Mouse (Mus musculus) urinary bladder, postnatal 36 days (tissue): Measurements from ENCODE around the gene Xpnpep2.

Source experiments
- DNase-seq, 2 experiments: peaks; one replicate each; pipeline ENCODE4 v3.0.0; 2022; ENCODE audit warnings: low spot score in 2 of 2, mixed read lengths in 1 of 2

The Xpnpep2 gene

DNA sequence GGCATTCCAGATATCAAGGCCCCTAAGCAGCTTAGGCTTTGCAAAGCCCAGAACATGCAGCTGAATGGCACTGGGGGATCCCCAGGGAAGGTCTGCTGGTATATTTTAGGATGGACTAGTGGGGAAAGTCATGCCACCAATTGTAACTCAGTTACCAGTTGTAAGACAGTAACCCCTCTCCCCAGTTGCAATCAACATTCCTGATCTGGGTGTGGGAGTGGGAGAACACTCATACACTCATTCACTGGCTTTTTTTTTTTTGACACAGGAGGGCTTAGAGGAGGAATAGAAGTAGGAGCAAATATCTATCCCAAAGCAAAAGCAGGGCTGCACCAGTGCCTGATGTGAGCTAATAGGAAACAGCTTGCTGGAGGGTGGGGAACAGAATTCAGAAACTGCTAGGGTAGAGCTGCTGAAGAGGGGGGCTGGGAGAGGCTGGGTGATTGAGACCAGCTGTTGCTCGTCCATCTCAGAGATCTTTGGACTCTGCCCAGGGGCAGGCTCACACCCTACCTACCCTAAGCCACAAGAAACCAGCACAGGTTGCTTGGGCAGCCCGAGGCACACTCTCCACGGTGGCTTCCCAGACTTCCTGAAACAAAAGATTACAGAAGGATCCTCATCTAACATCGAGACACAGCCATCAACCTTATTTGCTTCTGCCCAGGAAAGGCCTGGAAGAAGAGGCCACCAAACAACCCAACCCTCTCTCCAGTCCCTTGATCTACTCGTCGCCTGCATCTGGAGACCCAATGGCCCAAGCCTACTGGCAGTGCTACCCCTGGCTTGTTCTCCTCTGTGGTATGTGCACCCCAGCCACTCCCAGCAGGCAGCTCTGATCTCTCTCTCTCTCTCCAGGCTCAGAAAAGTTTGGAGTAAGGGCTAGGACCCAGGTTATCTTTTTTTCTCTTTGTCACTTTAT, at the start of gene Xpnpep2:
Xpnpep2 (plus strand) TSS at position 332 of the 922 bp plus-strand sequence.
- no peak for DNase-seq

DNA sequence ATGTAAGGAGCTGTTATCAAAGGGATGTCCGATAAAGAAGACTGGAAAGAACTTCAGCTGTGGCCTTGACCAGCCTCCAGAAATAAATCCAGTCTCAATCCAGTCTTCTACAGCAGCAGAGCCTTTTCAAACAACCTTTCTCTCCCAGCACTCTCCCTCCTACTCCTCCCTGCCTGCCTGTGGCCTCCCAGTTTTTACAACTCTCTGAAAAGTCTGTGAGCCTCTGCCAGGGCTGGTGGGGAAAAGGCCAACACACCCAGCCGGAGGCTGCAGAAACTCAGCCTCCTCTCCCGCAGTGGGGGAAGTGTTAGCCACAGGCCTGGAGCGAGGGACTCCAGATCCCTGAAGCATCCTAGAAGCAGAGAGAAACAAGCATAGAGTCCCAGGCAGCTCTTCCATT, 46.0 kb upstream of the Xpnpep2 start:
- peak in 1 of 2 experiments; percentile 3 for DNase-seq

DNA sequence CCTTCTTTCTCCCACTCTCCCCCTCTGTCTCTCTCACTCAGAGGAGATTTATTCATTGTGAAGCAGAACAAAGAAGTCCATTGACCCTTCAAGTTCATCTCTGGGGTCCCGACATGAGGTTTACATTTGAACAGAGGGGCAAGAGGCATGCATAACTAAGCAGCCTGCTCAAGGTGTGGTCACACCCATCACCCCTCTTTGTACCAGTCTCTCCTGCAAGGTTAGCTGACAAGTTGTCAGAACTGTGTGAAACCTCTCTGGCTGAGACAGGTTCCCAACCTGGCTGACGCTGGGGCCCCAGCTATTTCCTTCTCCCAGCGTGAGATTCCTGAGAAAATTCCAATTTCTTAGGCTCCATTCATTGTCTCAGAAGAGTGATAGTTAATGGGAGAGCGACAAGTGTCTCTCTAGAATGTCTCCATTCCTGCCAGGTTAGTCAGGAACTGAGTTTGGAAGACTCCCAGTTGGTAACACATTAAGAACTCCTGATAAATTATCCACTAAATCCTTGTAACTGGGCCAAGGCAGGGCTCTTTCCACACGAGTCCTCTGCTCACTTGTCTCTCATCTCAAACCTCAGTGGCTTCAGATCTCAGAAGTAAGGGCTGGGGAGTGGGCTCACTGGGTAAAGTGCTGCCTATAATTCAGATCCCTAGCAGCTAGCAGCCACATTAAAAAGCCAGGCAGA, 44.2 kb upstream of the Xpnpep2 start:
- DNase-seq = no peak

DNA sequence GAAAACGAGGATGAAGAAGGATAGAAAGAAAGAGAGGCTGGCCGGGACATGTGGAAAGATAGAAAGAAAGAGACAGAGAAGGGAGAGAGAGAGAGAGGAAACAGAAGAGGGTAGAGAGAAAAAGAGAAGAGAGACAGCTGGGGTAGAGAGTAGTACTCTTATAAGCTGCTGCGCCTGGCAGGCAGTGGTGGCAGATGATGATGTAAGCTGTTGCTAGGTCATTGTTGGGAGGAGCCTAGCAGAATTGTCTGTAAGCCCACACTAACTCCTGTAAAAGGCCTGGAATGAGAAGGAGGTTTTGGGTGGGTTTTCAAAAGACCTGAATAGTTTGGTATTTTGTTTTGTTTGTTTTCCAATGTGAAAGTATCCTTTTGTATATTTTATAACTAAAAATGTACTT, 41.6 kb upstream of the Xpnpep2 start:
- DNase-seq = no peak

DNA sequence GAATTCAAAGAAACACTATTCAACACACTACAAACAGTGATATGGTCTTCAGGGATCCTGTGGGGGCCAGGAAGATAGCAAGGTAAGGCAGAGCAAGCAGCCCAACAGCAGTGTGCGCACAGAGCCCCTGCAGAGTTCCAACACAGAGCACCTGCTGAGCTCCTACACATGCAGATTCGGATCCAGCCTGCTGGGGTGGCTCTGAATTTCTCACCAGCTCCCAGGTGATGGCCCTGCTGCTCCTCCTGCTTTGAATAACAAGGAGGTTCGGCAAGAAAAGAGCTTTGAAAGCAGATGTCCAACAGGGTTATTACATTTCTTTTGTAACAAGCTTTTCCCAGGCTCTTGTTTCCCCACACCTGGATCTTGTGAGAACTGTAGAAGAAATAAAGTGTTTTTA, 36.6 kb upstream of the Xpnpep2 start:
- no peak for DNase-seq

DNA sequence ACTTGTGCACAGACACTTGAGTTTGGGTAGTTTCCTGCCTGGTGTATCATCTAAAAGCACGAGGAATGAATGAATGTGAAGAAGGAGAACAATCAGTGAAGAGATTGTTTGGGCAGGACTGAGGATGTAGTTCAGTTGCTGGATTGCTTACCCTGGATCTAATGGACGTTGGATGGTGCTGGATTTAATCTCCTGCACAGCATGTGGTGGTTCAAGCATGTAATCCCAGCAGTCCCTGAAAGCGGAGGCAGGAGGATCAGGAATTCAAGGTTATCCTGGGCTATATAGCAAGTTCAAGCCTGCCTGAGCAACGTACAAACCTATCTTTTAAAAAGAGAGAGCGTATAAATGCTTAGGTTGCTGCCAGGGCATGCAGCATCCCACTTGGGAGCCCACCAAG, 36.1 kb upstream of the Xpnpep2 start:
- DNase-seq = no peak

DNA sequence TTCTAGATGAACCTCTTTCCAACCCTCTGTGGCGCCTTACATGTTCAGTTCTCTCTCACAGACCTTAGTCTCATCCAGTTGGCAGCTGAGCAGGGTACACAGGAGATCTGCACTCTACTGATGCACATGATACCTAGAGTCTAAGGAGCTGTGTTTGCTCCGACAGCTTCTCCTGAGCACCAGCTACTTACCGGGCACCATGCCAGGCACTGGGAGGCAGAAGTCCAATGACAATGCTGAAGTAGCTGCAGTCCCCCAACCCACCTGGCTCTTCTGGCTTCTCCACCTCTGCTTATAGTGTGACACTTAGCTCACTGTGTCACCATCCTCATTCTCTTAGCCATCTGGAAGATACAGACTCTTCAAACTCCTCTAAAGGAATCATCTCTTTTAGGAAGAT, 33.8 kb upstream of the Xpnpep2 start:
- DNase-seq = no peak

DNA sequence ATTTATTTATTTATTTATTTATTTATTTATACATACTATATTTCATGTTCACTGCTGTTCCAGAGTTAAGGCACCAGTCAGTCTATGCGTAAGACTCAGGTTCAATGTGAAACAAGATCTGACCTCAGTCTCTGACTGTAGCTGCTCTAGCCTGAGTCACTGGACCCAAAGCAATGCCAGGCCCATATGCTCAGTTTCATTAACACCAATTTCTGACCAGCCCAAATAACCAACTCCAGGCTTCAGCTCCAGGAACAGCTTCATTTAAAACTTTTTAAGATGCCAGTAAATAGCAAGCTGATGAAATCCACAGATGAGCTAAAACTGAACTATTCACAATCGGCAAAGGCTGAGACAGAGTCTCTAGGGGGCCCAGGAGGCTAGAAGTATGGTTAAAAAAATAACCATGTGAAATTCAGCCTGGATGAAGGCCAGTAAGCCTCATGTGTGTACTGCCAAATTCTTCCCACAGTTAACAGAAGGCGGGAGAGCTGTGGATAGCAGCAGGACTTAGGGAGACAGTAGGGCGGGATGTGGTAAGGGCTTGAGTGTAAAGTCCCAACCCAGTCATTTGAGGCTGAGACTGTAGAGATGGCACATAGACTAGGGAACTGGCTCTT, 31.6 kb upstream of the Xpnpep2 start:
- DNase-seq = peak in 1 of 2 experiments; percentile 9

DNA sequence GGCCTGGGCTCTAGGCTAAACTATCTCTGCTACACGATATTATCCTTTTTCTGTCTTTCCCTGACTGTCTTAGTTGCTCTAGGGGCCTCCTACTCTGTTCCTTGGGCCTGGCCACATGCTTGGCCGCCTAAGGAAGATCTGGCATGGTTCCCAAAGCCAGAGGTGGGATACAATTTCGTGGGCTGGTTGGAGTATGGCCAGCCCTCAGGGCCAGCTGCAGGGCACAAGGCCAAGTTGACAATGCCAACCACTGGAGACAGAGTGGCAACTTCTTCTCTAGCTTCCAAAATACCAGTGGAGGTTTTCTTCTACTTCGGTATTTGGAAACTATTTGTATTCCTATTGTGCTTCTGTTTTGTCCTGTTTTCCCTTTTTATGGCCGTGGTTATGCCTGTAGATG, 26.2 kb upstream of the Xpnpep2 start:
- no peak for DNase-seq

DNA sequence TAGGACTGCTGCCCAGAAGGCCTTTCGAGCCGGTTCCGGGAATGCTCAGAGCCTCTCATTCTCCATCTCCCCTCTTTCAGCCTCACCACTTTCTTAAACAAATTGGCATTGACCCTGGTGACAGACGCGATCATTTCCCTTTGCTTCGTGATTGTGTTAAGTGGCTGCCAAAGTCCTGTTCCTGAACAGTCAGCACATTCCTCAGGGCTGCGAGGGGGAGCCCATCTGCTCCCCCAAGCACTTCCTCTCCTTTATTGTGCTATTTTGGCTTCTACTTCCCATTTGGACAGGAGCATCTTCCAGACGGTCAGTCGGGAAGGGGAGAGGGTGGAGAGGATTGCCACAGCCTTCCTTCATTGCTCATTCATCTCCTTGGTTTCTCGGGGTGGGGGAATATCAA, 16.4 kb upstream of the Xpnpep2 start:
- no peak for DNase-seq

DNA sequence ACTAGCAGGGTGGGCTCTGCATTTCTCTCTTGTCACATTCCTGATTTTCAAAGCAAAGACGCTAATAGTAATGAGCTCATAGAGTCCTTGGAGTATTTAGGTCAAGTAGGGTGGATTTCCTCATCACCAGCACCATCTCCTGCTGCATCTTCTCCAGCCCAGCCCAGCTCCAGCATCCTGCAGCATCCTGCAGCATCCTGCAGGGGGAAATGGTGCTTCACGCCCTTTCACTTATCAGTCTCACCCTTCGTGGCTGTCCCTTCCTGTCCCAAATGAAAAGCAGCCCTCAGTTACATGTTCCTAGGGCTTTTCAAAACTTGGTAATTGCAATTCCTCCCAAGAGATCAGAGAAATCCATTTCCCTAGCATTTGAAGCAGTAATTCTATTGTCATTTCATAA, 15.0 kb upstream of the Xpnpep2 start:
- no peak for DNase-seq

DNA sequence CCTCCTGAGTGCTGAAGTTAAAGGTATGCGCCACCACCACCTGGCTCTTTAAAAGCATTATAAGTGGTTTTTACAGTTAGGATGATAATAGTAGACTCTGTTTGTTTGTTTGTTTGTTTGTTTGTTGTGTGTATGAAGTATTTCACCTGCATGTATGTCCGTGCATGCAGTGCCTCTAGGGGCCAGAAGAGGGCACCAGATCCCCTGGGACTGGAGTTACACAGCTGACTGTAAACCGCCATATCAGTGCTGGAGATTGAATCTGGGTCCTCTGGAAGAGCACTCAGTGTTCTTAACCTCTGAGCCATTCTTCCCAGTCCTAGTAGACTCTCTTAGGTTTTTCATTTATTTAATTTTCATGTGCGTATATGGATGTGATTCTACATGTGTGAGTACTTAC, 13.9 kb upstream of the Xpnpep2 start:
- DNase-seq = no peak

DNA sequence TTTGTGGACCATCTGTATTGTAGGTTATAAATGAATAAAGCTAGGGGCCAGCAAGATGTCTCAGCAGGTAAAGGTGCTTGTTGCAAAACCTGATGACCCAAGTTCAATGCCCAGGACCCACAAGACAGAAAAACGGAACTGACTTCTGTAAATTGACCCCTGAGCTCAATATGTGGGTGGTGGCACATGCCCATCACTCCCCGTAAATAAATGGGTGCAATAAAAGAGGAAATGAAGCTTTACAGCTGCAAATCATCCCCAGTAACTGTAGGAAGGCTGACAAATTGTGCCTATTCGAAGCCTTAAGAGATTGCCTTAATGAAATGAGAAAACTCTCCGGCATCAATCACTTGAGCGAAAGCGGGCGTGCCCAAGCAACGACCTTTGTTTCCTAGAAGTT, 11.9 kb upstream of the Xpnpep2 start:
- DNase-seq = no peak

DNA sequence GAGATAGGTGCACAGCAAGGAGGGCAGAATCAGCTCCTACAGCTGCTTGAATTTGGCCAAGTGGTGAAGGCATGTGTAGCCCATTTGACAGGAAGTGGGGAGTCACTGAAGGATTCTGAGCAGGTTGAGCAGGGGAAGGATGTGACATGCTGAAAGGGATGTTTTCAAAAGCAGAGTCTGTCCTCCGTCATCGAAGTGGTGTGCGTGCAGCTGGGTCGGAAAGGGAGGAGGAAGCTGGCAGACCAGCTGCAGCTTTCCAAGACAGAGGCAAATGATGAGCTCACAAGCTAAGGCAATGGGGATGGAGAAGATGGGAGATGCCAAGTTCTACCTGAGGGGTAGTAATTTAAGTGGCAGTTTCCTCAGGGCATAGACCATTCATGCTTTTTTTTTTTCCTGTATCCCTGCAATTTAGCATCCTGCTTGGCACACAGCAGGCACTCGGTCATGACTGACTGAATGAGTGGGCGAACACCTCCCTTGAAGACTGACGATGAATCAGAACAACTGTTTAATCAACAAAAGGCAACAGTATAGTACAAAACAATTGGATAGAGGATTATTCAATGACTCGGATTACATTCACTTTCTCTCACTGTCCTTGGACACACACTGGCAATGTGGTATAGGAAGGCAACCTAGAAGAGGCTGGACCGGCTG, 9.9 kb upstream of the Xpnpep2 start:
- no peak for DNase-seq

DNA sequence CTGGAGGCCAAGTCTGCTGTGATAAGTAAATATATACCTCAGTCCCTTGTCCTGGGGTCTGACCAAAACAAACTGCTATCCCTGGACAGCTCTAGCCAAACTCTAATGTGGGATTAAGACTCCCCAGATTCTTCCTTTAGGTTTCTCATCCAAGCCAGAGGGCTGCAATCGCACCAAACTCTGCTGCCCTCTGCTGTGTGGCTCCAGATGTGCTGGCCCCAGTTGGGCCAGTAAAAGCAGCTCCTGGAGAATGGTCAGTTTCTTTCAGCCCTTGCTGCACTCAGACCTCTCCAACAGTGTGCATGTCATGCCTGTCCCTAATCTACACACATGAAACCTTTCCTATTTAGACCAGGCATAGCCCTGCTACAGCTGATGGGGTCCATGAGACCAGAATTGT, 8.7 kb upstream of the Xpnpep2 start:
- no peak for DNase-seq

DNA sequence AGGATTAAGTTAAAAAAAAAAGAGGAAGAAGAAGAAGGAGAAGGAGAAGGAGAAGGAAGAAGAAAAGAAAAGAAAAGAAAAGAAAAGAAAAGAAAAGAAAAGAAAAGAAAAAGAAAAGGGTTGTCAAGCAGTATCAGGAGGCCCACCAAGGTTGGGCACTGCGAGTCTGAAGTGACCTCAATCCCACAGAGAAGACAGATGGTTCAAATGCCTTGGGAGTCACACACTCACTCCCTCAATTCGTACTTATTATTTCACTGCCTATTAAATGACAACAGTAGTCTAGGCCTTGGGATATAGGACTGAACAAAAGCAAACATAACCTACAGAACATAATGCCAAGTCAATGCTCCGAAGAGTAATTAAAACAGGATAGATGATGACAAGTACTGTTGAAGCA, 5.3 kb upstream of the Xpnpep2 start:
- no peak for DNase-seq

DNA sequence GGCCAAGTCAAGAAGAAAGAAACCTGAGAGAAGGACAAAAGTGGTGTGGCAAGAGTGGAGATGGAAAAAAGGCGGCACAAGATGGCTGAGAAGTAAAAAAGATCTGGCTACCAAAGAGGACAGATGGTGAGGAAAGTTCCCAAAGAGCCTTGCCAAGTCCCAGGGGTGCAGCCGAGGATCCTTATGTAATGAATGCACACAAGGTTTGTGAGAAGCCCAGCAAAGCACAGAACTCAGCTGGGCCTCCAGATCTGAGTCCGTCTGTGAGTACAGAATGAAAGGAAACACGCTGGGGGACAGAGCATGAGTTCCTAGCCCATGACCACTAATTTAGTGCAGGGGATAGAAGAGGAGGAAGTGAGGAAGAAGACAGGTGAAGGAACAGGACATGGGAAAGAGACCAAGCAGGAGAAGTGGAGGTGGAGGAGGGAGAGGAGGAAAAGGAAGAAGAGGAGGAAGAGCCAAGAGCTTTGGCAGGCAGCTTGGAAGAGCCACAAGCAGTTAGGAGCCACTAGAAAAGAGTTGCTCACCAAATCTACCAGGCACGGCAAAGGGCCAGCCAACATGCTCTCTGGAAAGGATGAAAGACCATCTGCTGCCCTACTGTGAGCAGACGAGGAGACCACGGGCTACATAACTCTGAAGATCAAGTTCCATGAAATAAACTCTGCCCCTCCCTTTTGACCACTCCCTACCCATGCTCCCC, 3.6 kb upstream of the Xpnpep2 start:
- no peak for DNase-seq

DNA sequence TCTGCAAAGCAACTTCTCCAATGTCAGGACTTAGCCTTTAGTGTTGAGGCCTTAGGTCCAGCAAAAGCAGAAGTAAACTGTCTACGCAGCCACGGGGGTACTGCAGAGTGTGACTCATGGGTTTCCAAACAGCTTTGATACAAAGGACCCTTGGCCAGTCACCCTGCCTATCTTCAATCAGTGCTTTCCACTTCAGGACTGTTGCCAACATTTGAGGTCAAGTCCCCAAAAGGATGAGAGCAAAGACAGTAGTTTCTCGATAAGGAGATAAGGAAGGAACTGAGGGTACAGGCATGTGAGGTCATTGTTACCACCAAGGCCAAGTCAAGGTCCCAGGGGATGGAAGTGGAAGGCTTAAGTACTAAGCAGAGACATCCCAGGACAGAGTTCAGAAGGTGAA, 2.3 kb upstream of the Xpnpep2 start:
- DNase-seq = no peak

DNA sequence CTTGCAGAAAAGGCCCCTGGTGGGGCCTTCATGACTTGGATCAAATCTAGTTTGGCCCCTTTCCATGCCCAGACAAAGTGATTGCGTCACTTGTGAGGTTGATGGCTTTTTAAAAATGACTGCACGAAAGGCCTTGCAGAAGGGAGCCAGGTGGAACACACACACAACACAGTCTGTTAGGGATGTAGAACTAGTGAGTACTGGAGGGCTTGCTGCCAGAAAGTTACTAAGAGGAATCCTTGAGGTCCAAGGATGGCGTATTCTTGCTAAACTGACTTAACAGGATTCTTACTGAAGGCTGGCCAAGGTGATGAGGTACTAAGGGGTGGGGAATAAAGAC, 761 bp downstream of the Xpnpep2 start:
- DNase-seq = no peak

DNA sequence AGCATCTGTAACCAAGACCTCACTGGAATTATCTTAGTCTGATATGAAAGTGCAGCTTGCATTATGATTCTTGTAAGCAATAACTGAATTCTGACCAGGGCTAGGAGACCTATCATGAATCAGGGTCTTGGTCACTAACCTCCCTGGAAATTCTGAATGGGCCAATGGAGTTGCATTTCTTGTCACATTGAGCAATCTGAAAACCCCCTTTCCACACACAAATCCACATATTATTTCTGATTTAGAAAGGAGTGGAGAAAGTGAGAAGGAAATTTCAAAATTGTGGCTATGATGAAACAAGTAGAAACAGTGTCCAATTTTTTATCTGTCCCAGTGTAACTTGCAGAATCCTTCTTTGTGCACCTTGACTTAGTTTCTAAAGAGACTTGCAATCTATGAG, 10.8 kb downstream of the Xpnpep2 start:
- DNase-seq = no peak
